Mouse (Mus musculus): ENCODE data around the gene Fgf3.

GRCm38 (mm10) chr7:144858702-144859101, 20.8 kb downstream of the Fgf3 start:
- TF ChIP-seq GATA1 (IDR thresholded peaks at IDR 0.05; ENCODE audit: borderline replicate concordance, low read length) (no peak), FLI1 (IDR thresholded peaks at IDR 0.05; ENCODE audit: low read length) (no peak)

Data from megakaryocyte, embryonic 14.5 days (primary cell).